Mouse (Mus musculus) erythroblast, embryonic 14.5 days (primary cell): Measurements from ENCODE around the gene Gpr180.

ENCODE experiments used
- GATA1 ChIP-seq: IDR thresholded peaks from 2 replicates; pipeline ENCODE4 v1.6.1; 2012; ENCODE audit warnings: low read length, inconsistent platforms, mixed read lengths
- TAL1 ChIP-seq: IDR thresholded peaks from 3 replicates; pipeline ENCODE4 v1.6.1; 2012; ENCODE audit warnings: low read length, inconsistent platforms, mixed read lengths

GRCm38 (mm10) chr14:118175071-118175693, 38.2 kb downstream of the Gpr180 start:
- TF ChIP-seq TAL1 (no peak), GATA1 (no peak)
